Mouse (Mus musculus) intestine, embryonic 14.5 days (tissue): Measurements from ENCODE around the gene Pax6. TPM values are rescaled to one million over a fixed set of nuclear protein-coding genes. Genes with fewer than 3 reads are reported as not detected.

ENCODE experiments used
- ATAC-seq: fragments of 200-750 bp; cut with Nextera tagmentation; replicated peaks from 2 replicates; pipeline ENCODE4 v1.8.0; 2017; ENCODE audit warnings: low read depth, moderate number of reproducible peaks, moderate TSS enrichment, moderate library complexity; ENCODE audit not compliant: low FRiP score, low TSS enrichment
- DNase-seq: peaks from one replicate; pipeline ENCODE4 v3.0.0-alpha.2; 2018; ENCODE audit warnings: low spot score
- H3K27ac ChIP-seq: fragments of 300-500 bp; sonication (generic); 2 replicates; pipeline ENCODE4 v1.5.1; 2014; ENCODE audit warnings: low read depth, mild to moderate bottlenecking, control low read depth
- H3K27me3 ChIP-seq: fragments of 300-500 bp; sonication (generic); replicated peaks from 2 replicates; pipeline ENCODE4 v1.6.1; 2014; ENCODE audit warnings: low read length, control low read depth; ENCODE audit not compliant: control insufficient read depth, insufficient read depth
- H3K36me3 ChIP-seq: fragments of 300-500 bp; sonication (generic); 2 replicates; pipeline ENCODE4 v1.6.1; 2014; ENCODE audit warnings: low read length, control low read depth; ENCODE audit not compliant: control insufficient read depth, insufficient read depth
- H3K4me1 ChIP-seq: fragments of 300-500 bp; sonication (generic); replicated peaks from 2 replicates; pipeline ENCODE4 v1.6.1; 2014; ENCODE audit warnings: low read length, control low read depth, mixed read lengths; ENCODE audit not compliant: control insufficient read depth, insufficient read depth
- H3K4me2 ChIP-seq: fragments of 300-500 bp; sonication (generic); 2 replicates; pipeline ENCODE4 v1.6.1; 2014; ENCODE audit warnings: low read length
- H3K4me3 ChIP-seq: fragments of 300-500 bp; sonication (generic); 2 replicates; pipeline ENCODE4 v1.5.1; 2014; ENCODE audit warnings: low read depth, low read length, control low read depth, mixed read lengths
- H3K9ac ChIP-seq: fragments of 300-500 bp; sonication (generic); 2 replicates; pipeline ENCODE4 v1.6.1; 2014; ENCODE audit warnings: mild to moderate bottlenecking, low read length
- H3K9me3 ChIP-seq: fragments of 300-500 bp; sonication (generic); 2 replicates; pipeline ENCODE4 v1.6.1; 2016; ENCODE audit warnings: low read length, control low read depth; ENCODE audit not compliant: control insufficient read depth
- WGBS: fragments of 180-500 bp; shearing (Covaris S2); extraction: QIAGEN DNeasy Blood & Tissue Kit; methylation state at CpG from one replicate; pipeline ENCODE4 v1.1.7; 2014; 5-methylcytosine and 5-hydroxymethylcytosine counted together
- polyA plus RNA-seq: library from polyadenylated mRNA; unstranded; fragments of >200 nt; fragmentation: Nextera tagmentation; extraction: Ambion mirVana; gene quantifications from 2 replicates; pipeline ENCODE4 v1.2.1, GENCODE M21; 2014

Pax6 gene
- polyA plus RNA-seq, 1 experiment from 2014 or later = 2.2 TPM

GRCm38 (mm10) chr2:105730704-105731103 is 62.0 kb downstream of the Pax6 start:
- Histone ChIP-seq H3K9me3 (no peaks in the 10 kb centered on the region), H3K36me3 (no peaks in the 10 kb centered on the region), H3K4me2 (no peak overlapping the region), H3K27me3 (no peaks in the 10 kb centered on the region), H3K4me1 (no peaks in the 10 kb centered on the region), H3K27ac (no peak overlapping the region), H3K4me3 (no peak overlapping the region), H3K9ac (no peak overlapping the region)
- WGBS = 90% methylated on average over 3 of the region's 3 CpGs
- no peak for ATAC-seq
- no peak for DNase-seq

GRCm38 (mm10) chr2:105736166-105736565 is 67.5 kb downstream of the Pax6 start:
- no peaks in the 10 kb centered on the region for H3K9me3 ChIP-seq
- H3K4me3 ChIP-seq = no peak overlapping the region
- DNase-seq (no peak), ATAC-seq (no peak)
- H3K36me3 ChIP-seq = no peaks in the 10 kb centered on the region
- no peak overlapping the region for H3K9ac ChIP-seq
- no peak overlapping the region for H3K27ac ChIP-seq
- H3K27me3 ChIP-seq = no peaks in the 10 kb centered on the region
- H3K4me1 ChIP-seq = no peaks in the 10 kb centered on the region
- H3K4me2 ChIP-seq = no peak overlapping the region

GRCm38 (mm10) chr2:105746896-105747295 is 78.2 kb downstream of the Pax6 start:
- Histone ChIP-seq H3K4me2 (no peak overlapping the region), H3K4me3 (no peak overlapping the region), H3K36me3 (no peaks in the 10 kb centered on the region), H3K27ac (no peak overlapping the region), H3K27me3 (no peaks in the 10 kb centered on the region), H3K9ac (no peak overlapping the region), H3K9me3 (no peaks in the 10 kb centered on the region), H3K4me1 (no peaks in the 10 kb centered on the region)
- no peak for ATAC-seq
- DNase-seq = no peak
- WGBS = 67% methylated on average over 7 of the region's 7 CpGs

Other genes starting within 250 kb of the Pax6 start
- gene Elp4, start 235.7 kb downstream of the Pax6 start, polyA plus RNA-seq = 32.4 and 32.7 TPM in 2 replicates
- gene Immp1l, start 235.7 kb downstream of the Pax6 start, polyA plus RNA-seq = 118 and 127 TPM in 2 replicates